Mouse (Mus musculus) C2C12 (cell line): ENCODE data around the gene Tmem35b. TPM values are rescaled to one million over a fixed set of nuclear protein-coding genes. Genes with fewer than 3 reads are reported as not detected.

Source experiments
- H3K27me3 ChIP-seq: one replicate; pipeline ENCODE4 v1.6.1; 2011; ENCODE audit not compliant: control insufficient read depth, insufficient read depth, insufficient read length
- H3K36me3 ChIP-seq: one replicate; pipeline ENCODE4 v1.6.1; 2011; ENCODE audit not compliant: control insufficient read depth, insufficient read depth
- H3K4me3 ChIP-seq: one replicate; pipeline ENCODE4 v1.5.1; 2011; ENCODE audit warnings: mild to moderate bottlenecking, control low read depth; ENCODE audit not compliant: poor library complexity, insufficient read depth, severe bottlenecking
- H3K79me2 ChIP-seq: one replicate; pipeline ENCODE4 v1.6.1; 2011; ENCODE audit not compliant: control insufficient read depth, insufficient read depth
- H3K79me3 ChIP-seq: one replicate; pipeline ENCODE4 v1.6.1; 2011; ENCODE audit warnings: low read depth, control low read depth
- H3ac ChIP-seq: one replicate; pipeline ENCODE3; 2011; ENCODE audit warnings: low read depth; ENCODE audit not compliant: control insufficient read depth, insufficient read length
- CEBPB ChIP-seq: IDR thresholded peaks from one replicate; pipeline ENCODE4 v1.6.1; 2011; ENCODE audit warnings: low read depth, mild to moderate bottlenecking, control low read depth, moderate library complexity
- CTCF ChIP-seq: IDR thresholded peaks from one replicate; pipeline ENCODE4 v1.5.1; 2011; ENCODE audit not compliant: control insufficient read depth, insufficient read depth, insufficient read length
- FOSL1 ChIP-seq: IDR thresholded peaks from one replicate; pipeline ENCODE4 v1.8.0; 2011; ENCODE audit warnings: mild to moderate bottlenecking, low read length; ENCODE audit not compliant: poor library complexity, insufficient read depth, severe bottlenecking
- MAX ChIP-seq: IDR thresholded peaks from one replicate; pipeline ENCODE4 v1.6.1; 2011; ENCODE audit warnings: mild to moderate bottlenecking, control low read depth
- MYOD1 ChIP-seq: IDR thresholded peaks from one replicate; pipeline ENCODE4 v1.6.1; 2011; ENCODE audit warnings: low read depth; ENCODE audit not compliant: control insufficient read depth, insufficient read length
- MYOG ChIP-seq: IDR thresholded peaks from one replicate; pipeline ENCODE4 v1.6.1; 2011; ENCODE audit not compliant: control insufficient read depth, insufficient read length; ENCODE audit errors: extremely low read depth
- USF1 ChIP-seq: IDR thresholded peaks from one replicate; pipeline ENCODE4 v1.6.1; 2011; ENCODE audit warnings: low read depth, mild to moderate bottlenecking, control low read depth, moderate library complexity
- polyA plus RNA-seq: library from polyadenylated mRNA; unstranded; fragments of >200 nt; fragmentation: generic; extraction: Trizol; gene quantifications from one replicate; pipeline ENCODE4 v1.2.1, GENCODE M21; 2012; ENCODE audit warnings: missing spikeins

Gene Tmem35b
- polyA plus RNA-seq, 1 experiment = 0.15 TPM

DNA sequence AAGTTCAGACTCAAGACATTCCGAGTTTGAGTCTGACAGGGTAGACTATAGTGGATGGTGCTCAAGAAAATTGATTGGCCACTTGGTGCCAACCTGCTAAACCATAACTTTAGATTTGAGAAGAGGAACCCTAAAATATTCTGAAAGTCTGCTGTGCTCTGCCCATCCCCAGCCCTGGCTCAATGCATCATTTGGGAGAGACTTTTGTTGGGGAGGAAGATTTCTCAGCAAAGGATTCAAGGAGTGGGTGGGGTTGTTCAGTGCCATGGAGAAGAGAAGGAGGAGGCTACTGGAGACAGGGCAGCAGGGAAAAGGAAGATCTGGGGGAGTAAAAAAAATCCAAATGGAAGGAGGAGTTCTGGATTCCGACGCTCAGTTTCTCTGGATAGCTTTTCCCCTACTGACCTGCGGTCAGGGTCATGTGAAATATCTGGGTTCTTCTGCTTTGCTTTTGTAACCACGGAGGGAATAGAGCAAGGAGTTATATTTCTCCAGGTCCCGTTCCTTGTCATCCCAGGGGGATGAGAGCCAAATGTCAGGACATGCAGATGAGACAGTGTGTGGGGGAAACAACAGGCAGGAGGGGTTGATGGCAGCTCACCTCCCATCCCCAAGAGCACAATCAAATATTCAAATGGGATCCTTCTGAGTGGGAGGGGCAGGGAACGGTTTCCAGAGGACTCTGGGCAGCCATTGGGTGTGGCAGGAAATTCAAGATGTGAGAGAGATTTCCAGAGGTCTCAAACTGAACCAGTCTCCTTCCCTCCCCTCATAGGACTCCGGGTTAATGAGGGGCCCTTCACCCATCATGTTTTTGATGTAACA is 50.8 kb downstream of the Tmem35b start:
- no peak overlapping the region for H3ac ChIP-seq
- no peaks in the 10 kb centered on the region for H3K36me3 ChIP-seq
- peaks cover 17% of the 10 kb centered on the region for H3K27me3 ChIP-seq
- no peaks in the 10 kb centered on the region for H3K79me2 ChIP-seq
- H3K79me3 ChIP-seq = no peaks in the 10 kb centered on the region
- TF ChIP-seq CEBPB (no peak), MYOG (no peak), MYOD1 (no peak), MAX (no peak), CTCF (no peak), FOSL1 (no peak), USF1 (no peak)
- no peak overlapping the region for H3K4me3 ChIP-seq

DNA sequence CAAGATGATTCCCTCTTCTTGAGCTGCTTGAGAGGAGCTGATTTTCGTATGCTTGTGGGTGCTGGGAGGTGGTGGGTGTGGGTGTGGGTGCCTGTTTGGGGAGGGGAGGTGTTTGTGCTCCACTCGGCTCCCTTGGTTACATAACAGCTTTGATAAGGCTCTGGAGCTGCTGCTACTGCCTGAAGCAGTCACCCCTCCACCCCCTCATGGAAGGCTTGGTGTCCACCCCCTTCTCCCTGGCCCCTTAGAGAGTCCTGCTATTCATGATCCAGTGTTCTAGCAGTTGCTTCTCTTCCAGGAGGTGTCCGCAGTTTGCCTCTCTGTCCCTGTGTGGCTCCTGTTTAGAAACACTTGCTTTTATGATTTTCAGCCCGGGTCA is 51.4 kb downstream of the Tmem35b start:
- no peak for TF ChIP-seq FOSL1
- no peak for TF ChIP-seq MYOG
- TF ChIP-seq MYOD1 = no peak
- TF ChIP-seq CTCF = no peak
- no peak for TF ChIP-seq MAX
- no peak for TF ChIP-seq CEBPB
- TF ChIP-seq USF1 = no peak
- peaks cover 11% of the 10 kb centered on the region for H3K27me3 ChIP-seq
- no peaks in the 10 kb centered on the region for H3K79me2 ChIP-seq
- no peaks in the 10 kb centered on the region for H3K79me3 ChIP-seq
- H3ac ChIP-seq = no peak overlapping the region
- no peaks in the 10 kb centered on the region for H3K36me3 ChIP-seq
- no peak overlapping the region for H3K4me3 ChIP-seq

- Histone ChIP-seq H3K79me2 (no peaks in the 10 kb centered on the region), H3K27me3 (peaks cover 6% of the 10 kb centered on the region), H3ac (no peak overlapping the region), H3K4me3 (no peak overlapping the region), H3K79me3 (no peaks in the 10 kb centered on the region), H3K36me3 (no peaks in the 10 kb centered on the region)
- TF ChIP-seq CTCF (no peak), MYOD1 (no peak), MAX (no peak), CEBPB (no peak), FOSL1 (no peak), USF1 (no peak), MYOG (no peak)
Observed at GRCm38 (mm10) chr4:127177961-127178360, 54.5 kb downstream of the Tmem35b start.

- no peak overlapping the region for H3ac ChIP-seq
- H3K27me3 ChIP-seq = peaks cover 9% of the 10 kb centered on the region
- no peaks in the 10 kb centered on the region for H3K79me3 ChIP-seq
- no peaks in the 10 kb centered on the region for H3K36me3 ChIP-seq
- H3K79me2 ChIP-seq = no peaks in the 10 kb centered on the region
- TF ChIP-seq USF1 = no peak
- no peak for TF ChIP-seq MAX
- TF ChIP-seq MYOG = no peak
- TF ChIP-seq CEBPB = no peak
- no peak for TF ChIP-seq MYOD1
- TF ChIP-seq FOSL1 = no peak
- no peak for TF ChIP-seq CTCF
- H3K4me3 ChIP-seq = no peak overlapping the region
Observed at GRCm38 (mm10) chr4:127178671-127179070, 55.2 kb downstream of the Tmem35b start.

Other genes starting within 250 kb of the Tmem35b start
- 6.7 TPM for gene Zmym4, start 155.6 kb upstream of the Tmem35b start, polyA plus RNA-seq
- gene Sfpq, start 102.4 kb upstream of the Tmem35b start, polyA plus RNA-seq = 147 TPM
- gene Zmym1, start 62.5 kb upstream of the Tmem35b start, polyA plus RNA-seq = 4.1 TPM
- gene Zmym6, start 46.3 kb upstream of the Tmem35b start, polyA plus RNA-seq = not detected
- not detected for gene Dlgap3, start 45.5 kb downstream of the Tmem35b start, polyA plus RNA-seq
- 60.4 TPM for gene Smim12, start 120.1 kb downstream of the Tmem35b start, polyA plus RNA-seq
- gene Gja4, start 190.3 kb downstream of the Tmem35b start, polyA plus RNA-seq = 0.07 TPM
- gene Gjb3, start 207.2 kb downstream of the Tmem35b start, polyA plus RNA-seq = 1.8 TPM
- 9.0 TPM for gene Gjb4, start 230.4 kb downstream of the Tmem35b start, polyA plus RNA-seq
- gene Gjb5, start 234.5 kb downstream of the Tmem35b start, polyA plus RNA-seq = 0.37 TPM